Mouse (Mus musculus) heart, adult 2 months (tissue): Measurements from ENCODE around the gene F5.

Source experiments
- CTCF ChIP-seq: fragments of 200-600 bp; IDR thresholded peaks from 2 replicates; pipeline ENCODE4 v1.8.1; 2022; ENCODE audit warnings: antibody characterized with exemption, mild to moderate bottlenecking, moderate library complexity
- EP300 ChIP-seq: fragments of 200-500 bp; IDR thresholded peaks from 2 replicates; pipeline ENCODE4 v1.6.1; 2011; ENCODE audit warnings: low read depth, low read length, control low read depth; ENCODE audit not compliant: insufficient read depth
- POLR2A ChIP-seq: fragments of 200-500 bp; IDR thresholded peaks from 2 replicates; pipeline ENCODE4 v1.6.1; 2011; ENCODE audit warnings: mild to moderate bottlenecking, low read depth, low read length, control low read depth; ENCODE audit not compliant: insufficient read depth

- TF ChIP-seq CTCF (no peak), EP300 (no peak), POLR2A (no peak)
Observed at GRCm38 (mm10) chr1:164214190-164214589, 62.6 kb downstream of the F5 start.
